Mouse (Mus musculus) kidney, embryonic 14.5 days (tissue): ENCODE measurements at regions not wholly inside any gene's neighbourhood (a gene's known extent, or its start where the extent isn't known, plus 50 kb on each side); places are given as distances from the start of the nearest gene placed in this dataset.

Experiments used
- ATAC-seq: fragments of 200-750 bp; cut with Nextera tagmentation; 2 replicates; pipeline ENCODE4 v1.8.0; 2017; ENCODE audit warnings: moderate number of reproducible peaks, mild to moderate bottlenecking, moderate TSS enrichment, moderate library complexity; ENCODE audit not compliant: low FRiP score, low TSS enrichment
- H3K27ac ChIP-seq: fragments of 300-500 bp; sonication (generic); 2 replicates; pipeline ENCODE4 v1.5.1; 2014; ENCODE audit warnings: low read depth, mild to moderate bottlenecking, low read length, moderate library complexity, mixed read lengths
- H3K27me3 ChIP-seq: fragments of 300-500 bp; sonication (generic); 2 replicates; pipeline ENCODE4 v1.6.1; 2014; ENCODE audit warnings: mild to moderate bottlenecking, low read length; ENCODE audit not compliant: control insufficient read depth, insufficient read depth
- H3K36me3 ChIP-seq: fragments of 300-500 bp; sonication (generic); 2 replicates; pipeline ENCODE4 v1.6.1; 2014; ENCODE audit warnings: low read length, mixed read lengths; ENCODE audit not compliant: control insufficient read depth, insufficient read depth
- H3K4me1 ChIP-seq: fragments of 300-500 bp; sonication (generic); 2 replicates; pipeline ENCODE4 v1.6.1; 2014; ENCODE audit warnings: low read length, mixed read lengths; ENCODE audit not compliant: control insufficient read depth, insufficient read depth
- H3K4me2 ChIP-seq: fragments of 300-500 bp; sonication (generic); replicated peaks from 2 replicates; pipeline ENCODE4 v1.6.1; 2014; ENCODE audit warnings: low read depth, mild to moderate bottlenecking, low read length
- H3K4me3 ChIP-seq: fragments of 300-500 bp; sonication (generic); 2 replicates; pipeline ENCODE4 v1.5.1; 2014; ENCODE audit warnings: mild to moderate bottlenecking, low read length
- H3K9ac ChIP-seq: fragments of 300-500 bp; sonication (generic); 2 replicates; pipeline ENCODE4 v1.6.1; 2014; ENCODE audit warnings: low read depth, mild to moderate bottlenecking, low read length, moderate library complexity
- H3K9me3 ChIP-seq: fragments of 300-500 bp; sonication (generic); 2 replicates; pipeline ENCODE4 v1.6.1; 2016; ENCODE audit warnings: low read length; ENCODE audit not compliant: control insufficient read depth
- WGBS: fragments of 180-500 bp; shearing (Covaris S2); extraction: QIAGEN DNeasy Blood & Tissue Kit; methylation state at CpG from one replicate; pipeline ENCODE4 v1.1.7; 2014; 5-methylcytosine and 5-hydroxymethylcytosine counted together

GRCm38 (mm10) chr14:92958138-92958537 lies 932.3 kb downstream of the Pcdh9 start:
- H3K4me3 ChIP-seq, result no peak overlapping the region
- no peak overlapping the region for H3K27ac ChIP-seq
- H3K36me3 ChIP-seq, result no peaks in the 10 kb centered on the region
- no peaks in the 10 kb centered on the region for H3K9me3 ChIP-seq
- 44% methylated on average over 2 of the region's 2 CpGs for WGBS
- H3K27me3 ChIP-seq, result no peaks in the 10 kb centered on the region
- no peaks in the 10 kb centered on the region for H3K4me1 ChIP-seq
- H3K4me2 ChIP-seq, result no peak overlapping the region
- no peak overlapping the region for H3K9ac ChIP-seq
- no peak for ATAC-seq

DNA sequence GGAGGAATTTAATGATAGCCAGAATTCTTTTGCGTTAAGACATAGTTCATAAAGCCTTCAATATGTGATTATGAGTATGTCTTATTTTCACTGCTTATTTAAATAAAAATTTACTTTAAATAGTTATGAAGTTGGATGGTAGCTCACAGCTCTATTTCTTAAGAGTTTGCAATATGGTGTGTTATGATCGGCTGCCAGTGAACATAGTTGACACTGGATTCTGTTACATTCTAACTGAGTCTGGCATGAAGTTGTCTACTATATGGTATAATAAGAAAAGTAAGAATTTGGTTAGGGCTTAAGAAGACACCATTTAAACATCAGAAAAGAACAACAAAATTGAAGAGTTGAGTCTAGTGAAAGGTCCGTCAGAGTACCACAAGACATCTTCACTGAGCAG lies 935.0 kb downstream of the Pcdh9 start:
- 94% methylated on average over 3 of the region's 3 CpGs for WGBS
- Histone ChIP-seq H3K9ac (no peak overlapping the region), H3K4me1 (no peaks in the 10 kb centered on the region), H3K9me3 (no peaks in the 10 kb centered on the region), H3K4me3 (no peak overlapping the region), H3K27me3 (no peaks in the 10 kb centered on the region), H3K4me2 (no peak overlapping the region), H3K27ac (no peak overlapping the region), H3K36me3 (no peaks in the 10 kb centered on the region)
- ATAC-seq, result no peak

DNA sequence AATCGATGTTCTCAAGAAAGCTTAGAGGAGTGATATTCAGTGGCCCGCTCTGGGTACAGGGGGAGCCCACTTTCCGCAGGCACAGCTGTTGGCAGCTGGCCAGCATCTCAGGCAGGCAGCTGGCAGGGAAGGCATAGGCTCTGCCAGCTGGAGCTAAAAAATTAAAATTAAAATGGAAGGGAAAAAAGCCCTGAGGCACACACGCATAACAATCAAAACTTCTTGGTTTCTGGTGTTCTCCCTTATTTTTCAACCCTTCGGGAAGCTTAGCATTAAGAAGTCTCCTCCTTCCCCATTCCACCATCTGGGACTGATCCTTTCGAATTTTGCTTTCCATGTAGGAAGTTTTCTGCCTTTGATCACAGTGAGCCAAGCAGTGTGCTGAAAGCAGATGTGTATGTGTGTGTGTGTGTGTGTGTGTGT lies 982.8 kb downstream of the Pcdh9 start:
- Histone ChIP-seq H3K27ac (no peak overlapping the region), H3K4me1 (no peaks in the 10 kb centered on the region), H3K9me3 (no peaks in the 10 kb centered on the region), H3K36me3 (no peaks in the 10 kb centered on the region), H3K27me3 (no peaks in the 10 kb centered on the region), H3K9ac (no peak overlapping the region), H3K4me2 (no peak overlapping the region), H3K4me3 (no peak overlapping the region)
- no peak for ATAC-seq
- WGBS, result 72% methylated on average over 6 of the region's 6 CpGs

- H3K9ac ChIP-seq, result no peak overlapping the region
- H3K4me3 ChIP-seq, result no peak overlapping the region
- no peaks in the 10 kb centered on the region for H3K27me3 ChIP-seq
- H3K4me2 ChIP-seq, result no peak overlapping the region
- no peak for ATAC-seq
- no peaks in the 10 kb centered on the region for H3K4me1 ChIP-seq
- no peaks in the 10 kb centered on the region for H3K36me3 ChIP-seq
- WGBS, result 80% methylated on average over 7 of the region's 7 CpGs
- H3K27ac ChIP-seq, result no peak overlapping the region
- H3K9me3 ChIP-seq, result no peaks in the 10 kb centered on the region
Observed at GRCm38 (mm10) chr14:92874548-92874947, 1015.9 kb downstream of the Pcdh9 start.

DNA sequence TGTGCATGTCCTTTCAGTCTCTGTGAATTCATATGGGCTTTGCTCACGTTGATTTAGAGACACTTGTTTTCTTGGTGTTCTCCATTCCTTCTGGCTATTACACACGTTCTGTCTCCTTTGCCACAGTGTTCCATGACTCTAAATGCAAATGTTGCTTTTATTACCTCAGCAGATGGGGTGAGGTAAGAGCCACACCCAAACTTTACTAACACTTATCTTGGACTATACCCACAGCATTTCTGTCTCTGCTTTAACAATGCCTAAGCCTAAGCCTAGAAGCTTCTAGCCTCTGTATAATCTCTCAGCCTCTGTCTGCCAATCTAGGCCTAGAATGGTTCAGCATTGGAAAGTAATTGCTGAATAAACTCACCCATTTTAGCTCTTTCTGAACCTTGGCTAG lies 1024.0 kb downstream of the Pcdh9 start:
- no peaks in the 10 kb centered on the region for H3K4me1 ChIP-seq
- H3K9me3 ChIP-seq, result no peaks in the 10 kb centered on the region
- no peak overlapping the region for H3K4me3 ChIP-seq
- H3K27me3 ChIP-seq, result no peaks in the 10 kb centered on the region
- ATAC-seq, result no peak
- no peak overlapping the region for H3K4me2 ChIP-seq
- H3K36me3 ChIP-seq, result no peaks in the 10 kb centered on the region
- H3K9ac ChIP-seq, result no peak overlapping the region
- WGBS, result 68% methylated on average over 2 of the region's 2 CpGs
- H3K27ac ChIP-seq, result no peak overlapping the region

GRCm38 (mm10) chr14:92862942-92863341 lies 1027.5 kb downstream of the Pcdh9 start:
- WGBS, result 72% methylated on average over 2 of the region's 2 CpGs
- Histone ChIP-seq H3K4me2 (no peak overlapping the region), H3K9ac (no peak overlapping the region), H3K27me3 (no peaks in the 10 kb centered on the region), H3K36me3 (no peaks in the 10 kb centered on the region), H3K4me3 (no peak overlapping the region), H3K27ac (no peak overlapping the region), H3K4me1 (no peaks in the 10 kb centered on the region), H3K9me3 (no peaks in the 10 kb centered on the region)
- no peak for ATAC-seq

DNA sequence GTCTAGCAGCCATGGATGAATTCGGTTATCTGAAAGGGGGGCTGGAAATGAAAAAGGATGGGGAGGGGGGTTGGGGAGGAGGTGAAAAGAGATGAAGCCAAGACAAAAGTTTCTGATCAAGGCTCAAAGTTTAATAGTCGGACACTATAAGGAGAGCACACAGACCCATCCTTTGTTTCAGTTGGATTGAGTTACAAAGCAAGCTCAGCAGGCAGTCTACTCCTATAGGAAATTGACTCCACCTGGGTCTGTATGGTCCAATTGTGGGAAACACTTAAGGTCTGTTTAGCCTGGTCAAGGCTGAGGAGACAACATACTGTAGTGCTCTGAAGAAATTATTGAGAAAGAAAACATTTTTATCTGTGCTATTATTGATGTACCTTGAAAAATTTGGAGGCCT lies 1029.8 kb downstream of the Pcdh9 start:
- WGBS, result 79% methylated on average over 2 of the region's 2 CpGs
- H3K4me3 ChIP-seq, result no peak overlapping the region
- H3K27me3 ChIP-seq, result no peaks in the 10 kb centered on the region
- no peak overlapping the region for H3K27ac ChIP-seq
- no peaks in the 10 kb centered on the region for H3K36me3 ChIP-seq
- H3K9me3 ChIP-seq, result no peaks in the 10 kb centered on the region
- no peak overlapping the region for H3K4me2 ChIP-seq
- no peak overlapping the region for H3K9ac ChIP-seq
- no peaks in the 10 kb centered on the region for H3K4me1 ChIP-seq
- no peak for ATAC-seq

DNA sequence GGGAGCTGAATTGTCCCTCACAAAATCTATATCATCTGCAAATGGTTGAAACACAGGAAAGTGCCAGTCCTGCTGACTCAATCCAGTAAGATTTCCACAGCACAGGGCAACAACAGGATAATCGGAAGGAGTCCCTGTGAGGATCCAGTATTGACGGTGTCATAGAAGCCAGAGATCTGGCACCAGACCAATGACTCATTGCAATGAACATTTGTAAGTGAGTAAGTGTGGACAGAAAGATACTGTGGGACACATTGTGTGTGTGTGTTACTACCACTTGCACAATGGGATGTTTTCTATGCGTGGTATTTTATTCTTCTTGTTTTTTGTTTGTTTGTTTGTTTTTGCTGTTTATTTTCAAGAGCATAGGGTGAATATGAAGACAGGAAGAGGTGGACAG lies 1056.8 kb downstream of the Pcdh9 start:
- no peak overlapping the region for H3K9ac ChIP-seq
- WGBS, result 97% methylated on average over 3 of the region's 3 CpGs
- no peaks in the 10 kb centered on the region for H3K27me3 ChIP-seq
- no peak for ATAC-seq
- H3K9me3 ChIP-seq, result no peaks in the 10 kb centered on the region
- H3K4me1 ChIP-seq, result no peaks in the 10 kb centered on the region
- no peaks in the 10 kb centered on the region for H3K36me3 ChIP-seq
- H3K4me3 ChIP-seq, result no peak overlapping the region
- H3K27ac ChIP-seq, result no peak overlapping the region
- H3K4me2 ChIP-seq, result no peak overlapping the region

DNA sequence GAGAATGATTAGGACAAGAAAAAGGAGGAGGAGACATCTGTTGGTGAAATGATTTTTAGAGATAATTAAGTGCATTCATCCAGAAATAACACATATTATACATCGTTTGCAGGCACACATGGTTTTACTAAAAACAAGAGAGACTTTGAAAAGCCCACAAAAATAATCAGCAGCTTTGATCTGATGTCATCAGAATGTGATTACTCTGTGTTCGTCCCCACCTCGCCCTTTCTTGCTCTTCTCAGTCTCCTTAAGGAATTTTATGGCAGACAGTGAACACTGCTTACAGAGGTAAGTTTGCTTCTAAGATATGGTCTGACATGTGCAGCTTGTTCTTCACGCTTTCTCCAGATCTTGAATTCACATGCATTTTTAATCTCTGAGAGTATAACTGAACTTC lies 1061.3 kb downstream of the Pcdh9 start:
- WGBS, result 59% methylated on average over 4 of the region's 4 CpGs

More for the DNA sequence above, 1061.3 kb downstream of the Pcdh9 start:
- no peak overlapping the region for H3K4me2 ChIP-seq
- H3K36me3 ChIP-seq, result no peaks in the 10 kb centered on the region
- no peaks in the 10 kb centered on the region for H3K9me3 ChIP-seq
- no peaks in the 10 kb centered on the region for H3K27me3 ChIP-seq
- no peak overlapping the region for H3K27ac ChIP-seq
- no peak overlapping the region for H3K4me3 ChIP-seq
- no peak overlapping the region for H3K9ac ChIP-seq
- no peaks in the 10 kb centered on the region for H3K4me1 ChIP-seq
- ATAC-seq, result no peak
